Mouse (Mus musculus): ENCODE data around the gene Oxct2b.

DNA sequence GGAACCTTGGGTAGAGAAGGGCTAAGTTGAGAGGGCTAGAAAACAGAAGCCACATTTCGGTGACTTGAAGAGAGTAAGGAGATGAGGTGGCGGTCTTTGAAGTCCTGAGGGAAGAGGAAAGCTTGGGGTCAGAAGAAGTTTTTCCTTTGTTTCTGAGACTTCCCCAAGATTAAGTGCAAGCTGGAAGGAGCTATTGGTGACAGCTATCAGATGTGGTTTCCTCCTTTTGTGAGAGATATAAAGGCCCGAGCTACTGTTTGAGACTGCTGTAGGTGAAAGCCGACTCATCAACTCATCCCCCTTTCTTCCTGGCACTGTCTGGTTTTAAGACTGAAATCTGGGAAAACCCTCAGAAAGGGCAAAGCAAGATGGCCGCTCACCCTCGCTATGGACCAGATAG lies 47.4 kb upstream of the Oxct2b start:
- TF ChIP-seq CTCF (IDR thresholded peaks at IDR 0.05; ENCODE audit: low read depth) (no peak), EP300 (optimal IDR thresholded peaks at IDR 0.05) (no peak)

Measured in stomach, postnatal 0 days (tissue).